Mouse (Mus musculus) B cell, adult (primary cell): ENCODE results near the gene Nrip2. TPM values are rescaled to one million over a fixed set of nuclear protein-coding genes. Genes with fewer than 3 reads are reported as not detected.

Source experiments
- total RNA-seq: library from RNA; stranded (reverse); gene quantifications from 4 replicates; pipeline ENCODE4 v1.2.4, GENCODE M21; 2023; ENCODE audit not compliant: inconsistent age

Nrip2 gene
- not detected in 4 replicates for total RNA-seq

GRCm38 (mm10) chr6:128398996-128399395, at the start of gene Nrip2:
Nrip2 (plus strand) TSS chr6:128399296.

GRCm38 (mm10) chr6:128355726-128356416, 43.2 kb upstream of the Nrip2 start, which contains the start of gene Tulp3:
Tulp3 (minus strand) TSS chr6:128355851.

GRCm38 (mm10) chr6:128362381-128363006, 36.6 kb upstream of the Nrip2 start, which contains the start of the genes Rhno1 and Foxm1:
Rhno1 (minus strand) TSS chr6:128362911.
Foxm1 (plus strand) TSS chr6:128362967.

GRCm38 (mm10) chr6:128375192-128375591, 23.9 kb upstream of the Nrip2 start, which contains the start of the genes Tex52 and Gm44596:
Tex52 (plus strand) TSS chr6:128375456.
Gm44596 (plus strand) TSS chr6:128375503.

GRCm38 (mm10) chr6:128424269-128425019, 25.3 kb downstream of the Nrip2 start, which contains the start of gene Itfg2:
Itfg2 (minus strand) TSS chr6:128424931.

GRCm38 (mm10) chr6:128438317-128438870, 39.3 kb downstream of the Nrip2 start, which contains the start of gene Fkbp4:
Fkbp4 (minus strand) TSS chr6:128438677.

Other genes with a start within 250 kb of the Nrip2 start
- gene Tead4, start 98.5 kb upstream of the Nrip2 start, total RNA-seq, result not detected in 4 replicates
- 3.2 to 4.7 TPM (median 4.1 TPM) in 4 replicates for gene Tulp3, start 43.4 kb upstream of the Nrip2 start, total RNA-seq
- 46.6 to 51.9 TPM (median 49.4 TPM) in 4 replicates for gene Rhno1, start 36.4 kb upstream of the Nrip2 start, total RNA-seq
- 10.3 to 13.7 TPM (median 13.0 TPM) in 4 replicates for gene Foxm1, start 36.3 kb upstream of the Nrip2 start, total RNA-seq
- gene Tex52, start 23.8 kb upstream of the Nrip2 start, total RNA-seq, result not detected in 4 replicates
- gene Gm44596, start 23.8 kb upstream of the Nrip2 start, total RNA-seq, result not detected in 4 replicates
- gene Itfg2, start 25.6 kb downstream of the Nrip2 start, total RNA-seq, result 40.0 to 51.5 TPM (median 49.4 TPM) in 4 replicates
- 78.3 to 103 TPM (median 84.6 TPM) in 4 replicates for gene Fkbp4, start 39.4 kb downstream of the Nrip2 start, total RNA-seq
- gene Pzp, start 127.4 kb downstream of the Nrip2 start, total RNA-seq, result not detected in 4 replicates
- not detected in 4 replicates for gene A2ml1, start 182.3 kb downstream of the Nrip2 start, total RNA-seq
- gene Klrb1a, start 224.2 kb downstream of the Nrip2 start, total RNA-seq, result 1.1 TPM in 1 of 4 replicates, not detected in the others